Mouse (Mus musculus) embryo, embryonic 11 days (tissue): ENCODE results near the gene Zdhhc11.
"Not testable (repeated sequence)": the region's sequence is repeated elsewhere in the genome, so short reads cannot be mapped to it uniquely, and the experiment has no call there.

Experiments
- DNase-seq: peaks from one replicate; pipeline ENCODE4 v3.0.0-alpha.2; 2015

Gene Zdhhc11

GRCm38 (mm10) chr13:74008216-74008615 lies 44.6 kb downstream of the Zdhhc11 start:
- DNase-seq: not testable (repeated sequence)

GRCm38 (mm10) chr13:74008948-74009718 lies 45.5 kb downstream of the Zdhhc11 start, which contains the start of gene Tppp:
Gene Tppp, plus strand, starts transcription at chr13:74009407.
- DNase-seq: peak; percentile 92

- DNase-seq: peak; percentile 88
These were observed 46.4 kb downstream of the Zdhhc11 start for GRCm38 (mm10) chr13:74009791-74010614.

- no peak for DNase-seq
These were observed 47.0 kb downstream of the Zdhhc11 start for GRCm38 (mm10) chr13:74010678-74011077.

GRCm38 (mm10) chr13:74015908-74016307 lies 52.3 kb downstream of the Zdhhc11 start:
- DNase-seq: no peak

- DNase-seq: no peak
These were observed 53.8 kb downstream of the Zdhhc11 start for GRCm38 (mm10) chr13:74017426-74017825.

- DNase-seq: not testable (repeated sequence)
These were observed 55.4 kb downstream of the Zdhhc11 start for GRCm38 (mm10) chr13:74019006-74019405.

GRCm38 (mm10) chr13:74025151-74026081 lies 61.8 kb downstream of the Zdhhc11 start:
- DNase-seq: no peak

- DNase-seq: peak; percentile 68
These were observed 62.6 kb downstream of the Zdhhc11 start for GRCm38 (mm10) chr13:74026215-74026614.

GRCm38 (mm10) chr13:74028116-74028515 lies 64.5 kb downstream of the Zdhhc11 start:
- no peak for DNase-seq

GRCm38 (mm10) chr13:74029013-74029412 lies 65.4 kb downstream of the Zdhhc11 start:
- DNase-seq: no peak

- DNase-seq: no peak
These were observed 67.0 kb downstream of the Zdhhc11 start for GRCm38 (mm10) chr13:74030691-74031090.

- DNase-seq: no peak
These were observed 67.5 kb downstream of the Zdhhc11 start for GRCm38 (mm10) chr13:74031133-74031532.

GRCm38 (mm10) chr13:74034756-74035155 lies 71.1 kb downstream of the Zdhhc11 start:
- no peak for DNase-seq

- DNase-seq: no peak
These were observed 72.1 kb downstream of the Zdhhc11 start for GRCm38 (mm10) chr13:74035776-74036175.

- no peak for DNase-seq
These were observed 76.3 kb downstream of the Zdhhc11 start for GRCm38 (mm10) chr13:74039926-74040325.
